ENCODE assay signal across 9 mouse cellular contexts in the genomic region with DNA sequence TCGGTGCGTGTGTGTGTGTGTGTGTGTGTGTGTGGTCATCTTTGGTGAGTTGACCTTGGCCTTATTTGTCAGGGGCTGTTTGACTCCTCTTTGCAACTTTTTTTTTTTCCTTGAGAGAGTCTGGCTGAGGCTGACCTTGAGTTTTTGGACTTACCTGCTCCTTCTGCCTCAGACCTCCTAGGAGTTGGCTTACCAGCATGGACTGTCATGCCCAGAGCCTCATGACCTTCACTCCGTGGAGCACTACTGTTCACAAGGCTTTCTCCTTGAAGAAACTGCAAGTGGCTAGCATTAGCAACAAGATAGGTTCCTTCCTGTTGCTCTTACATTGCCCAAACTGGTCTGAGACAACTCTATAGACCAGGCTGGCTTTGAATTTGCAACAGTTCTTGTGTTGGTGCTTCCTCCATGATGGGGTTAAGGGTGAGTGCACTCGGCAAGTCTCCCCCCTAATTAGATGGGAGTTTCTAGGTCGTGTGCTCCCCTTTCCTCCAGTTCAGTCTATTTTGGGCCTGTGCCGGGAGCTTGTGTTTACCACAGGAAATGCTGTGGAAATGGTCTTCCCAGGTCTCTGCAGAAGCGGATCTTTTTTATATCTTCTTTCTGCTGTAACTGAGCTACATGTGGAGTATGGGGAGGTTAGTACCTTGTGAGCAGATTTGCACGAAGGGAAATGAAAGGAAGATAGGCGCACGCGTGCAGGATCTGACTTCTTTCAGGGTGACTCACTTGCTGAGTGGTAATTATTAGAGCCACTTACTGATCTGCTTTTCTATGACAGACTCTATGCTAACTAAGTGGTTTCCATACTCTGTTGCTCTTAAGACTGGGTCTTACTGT. TPM values are rescaled to one million over a fixed set of nuclear protein-coding genes. Genes with fewer than 3 reads are reported as not detected.
DNase-seq lines count a peak whose midpoint lies in the region; ATAC-seq and TF ChIP-seq lines count a peak whose summit lies in the region.
"Had no signal": no experiment of that assay in that cellular context is flagged by ENCODE, and none has a peak within 500 bp of the region (broad histone marks: within the 10 kb centered on the region; RNA-seq: fewer than 3 reads in every experiment).

No protein-coding gene starts in this region.

- no peak for TF ChIP-seq CTCF in bone marrow, adult 2 months (IDR thresholded peaks at IDR 0.05; ENCODE audit: control insufficient read depth, insufficient read depth, low read length)
- TF ChIP-seq CTCF in kidney, adult 2 months (conservative IDR thresholded peaks at IDR 0.05; ENCODE audit: insufficient read depth, insufficient read length, low read depth, low read length), result no peak

- H3K36me3 ChIP-seq in limb, embryonic 15.5 days, result peaks cover 54% of the 10 kb centered on the region
- H3K36me3 ChIP-seq in limb, embryonic 10.5 days, result peaks cover 97% of the 10 kb centered on the region
- peaks cover 1% of the 10 kb centered on the region; the same call in 1 of the 2 replicates for H3K36me3 ChIP-seq in kidney, adult 2 months (ENCODE audit: control insufficient read depth, insufficient read depth, low read length)
- H3K36me3 ChIP-seq in neural tube, embryonic 15.5 days, result peaks cover 45% of the 10 kb centered on the region

- no peak for ATAC-seq in limb, embryonic 15.5 days (ENCODE audit: insufficient number of reproducible peaks, low FRiP score, low TSS enrichment, low read depth)
- ATAC-seq in neural tube, embryonic 15.5 days (ENCODE audit: low FRiP score), result no peak

- 0 out of 2 replicates have a peak overlapping the region, but pooled peaks have one; percentile 39 for H3K27ac ChIP-seq in limb, embryonic 15.5 days
- no peak overlapping the region; the same call in 1 of the 2 replicates for H3K27ac ChIP-seq in limb, embryonic 10.5 days
- H3K27ac ChIP-seq in bone marrow, adult 2 months (ENCODE audit: control insufficient read depth, insufficient read depth, low read depth, low read length, poor library complexity), result peak overlapping the region; percentile 27; the same call in 1 of the 2 replicates
- peak overlapping the region; percentile 79 for H3K27ac ChIP-seq in kidney, adult 2 months (ENCODE audit: insufficient read depth, low read depth, low read length)
- H3K27ac ChIP-seq in neural tube, embryonic 15.5 days (replicated peaks), result peak overlapping the region; percentile 72

- H3K9me3 ChIP-seq in limb, embryonic 15.5 days, result no peaks in the 10 kb centered on the region
- no peaks in the 10 kb centered on the region for H3K9me3 ChIP-seq in limb, embryonic 10.5 days (replicated peaks)
- H3K9me3 ChIP-seq in neural tube, embryonic 15.5 days (replicated peaks), result no peaks in the 10 kb centered on the region

- no peak overlapping the region for H3K9ac ChIP-seq in limb, embryonic 15.5 days
- no peak overlapping the region for H3K9ac ChIP-seq in neural tube, embryonic 15.5 days (replicated peaks)

- H3K4me2 ChIP-seq in limb, embryonic 15.5 days, result no peak overlapping the region
- no peak overlapping the region for H3K4me2 ChIP-seq in neural tube, embryonic 15.5 days

- peaks cover 3% of the 10 kb centered on the region; the same call in 1 of the 2 replicates for H3K4me1 ChIP-seq in limb, embryonic 15.5 days
- peaks cover 13% of the 10 kb centered on the region for H3K4me1 ChIP-seq in limb, embryonic 10.5 days
- H3K4me1 ChIP-seq in bone marrow, adult 2 months (ENCODE audit: control insufficient read depth, insufficient read depth, low read length), result peaks cover 2% of the 10 kb centered on the region
- H3K4me1 ChIP-seq in kidney, adult 2 months (ENCODE audit: control insufficient read depth, insufficient read depth, low read length), result peaks cover 25% of the 10 kb centered on the region
- peaks cover 19% of the 10 kb centered on the region for H3K4me1 ChIP-seq in neural tube, embryonic 15.5 days

- no peak for DNase-seq in limb, embryonic 10.5 days (ENCODE audit: low spot score)
- DNase-seq in kidney, adult 2 months, result peak; percentile 73
- DNase-seq in frontal cortex, postnatal 14 days (ENCODE audit: low spot score in 2 of 2), result no peak
- DNase-seq in embryo, embryonic 10 days (ENCODE audit: low spot score), result no peak
- no peak for DNase-seq in left cerebral cortex, adult 8-10 months (ENCODE audit: low spot score in 2 of 2)
- DNase-seq: right cerebral cortex, postnatal 4 days had no signal

- TF ChIP-seq POLR2A in bone marrow, adult 2 months (IDR thresholded peaks at IDR 0.05; ENCODE audit: borderline replicate concordance, control insufficient read depth, low read depth, low read length), result no peak
- TF ChIP-seq POLR2A in kidney, adult 2 months (IDR thresholded peaks at IDR 0.05; ENCODE audit: low read depth, low read length), result no peak

- H3K4me3 ChIP-seq in limb, embryonic 15.5 days, result no peak overlapping the region
- H3K4me3 ChIP-seq in limb, embryonic 10.5 days, result no peak overlapping the region
- H3K4me3 ChIP-seq in bone marrow, adult 2 months (replicated peaks; ENCODE audit: control insufficient read depth, low read depth, low read length), result no peak overlapping the region
- H3K4me3 ChIP-seq in kidney, adult 2 months (ENCODE audit: insufficient read depth, low read depth, low read length), result no peak overlapping the region
- H3K4me3 ChIP-seq in neural tube, embryonic 15.5 days (replicated peaks), result no peak overlapping the region

- WGBS in limb, embryonic 15.5 days, result 75% methylated on average over 11 of the region's 11 CpGs
- 85% methylated on average over 11 of the region's 11 CpGs for WGBS in limb, embryonic 10.5 days
- 32% methylated on average over 11 of the region's 11 CpGs for WGBS in bone marrow, adult 2 months
- 46% methylated on average over 11 of the region's 11 CpGs for WGBS in kidney, adult 2 months
- 87% methylated on average over 11 of the region's 11 CpGs for WGBS in neural tube, embryonic 15.5 days

- no peaks in the 10 kb centered on the region for H3K27me3 ChIP-seq in limb, embryonic 15.5 days
- no peaks in the 10 kb centered on the region for H3K27me3 ChIP-seq in limb, embryonic 10.5 days (ENCODE audit: low read depth, poor library complexity, severe bottlenecking)
- no peaks in the 10 kb centered on the region for H3K27me3 ChIP-seq in kidney, adult 2 months (replicated peaks; ENCODE audit: control insufficient read depth, insufficient read depth, low read length)
- no peaks in the 10 kb centered on the region for H3K27me3 ChIP-seq in neural tube, embryonic 15.5 days (replicated peaks)

RNA-seq across cellular contexts. Expression of gene Cnbd2, which starts 54.0 kb away (rescaled TPM):
- 3.8 and 3.9 TPM in 2 replicates for polyA plus RNA-seq in limb, embryonic 15.5 days (2015; fragmentation: Nextera tagmentation; extraction: Ambion mirVana)
- 2.6 TPM in 2 replicates for polyA plus RNA-seq in limb, embryonic 10.5 days (2016; fragmentation: Nextera tagmentation; extraction: Ambion mirVana)
- 2.6 and 5.4 TPM in 2 replicates for polyA plus RNA-seq in bone marrow, adult 2 months (2011; ENCODE audit: insufficient read depth, insufficient read length, low replicate concordance, missing spikeins)
- polyA plus RNA-seq in kidney, adult 2 months (2012; rRNA removed), result 2.5 and 2.8 TPM in 2 replicates
- polyA plus RNA-seq in neural tube, embryonic 15.5 days (2015; fragmentation: Nextera tagmentation; extraction: Ambion mirVana), result 8.1 and 9.2 TPM in 2 replicates
- total RNA-seq in left cerebral cortex, adult 8-10 months (2022), result 1 to 10 TPM; 4.5 to 8.3 (median 7.3) TPM

RNA-seq across cellular contexts. Expression of gene Scand1, which starts 54.4 kb away (rescaled TPM):
- 56.0 and 68.1 TPM in 2 replicates for polyA plus RNA-seq in limb, embryonic 15.5 days (2015; fragmentation: Nextera tagmentation; extraction: Ambion mirVana)
- polyA plus RNA-seq in limb, embryonic 10.5 days (2016; fragmentation: Nextera tagmentation; extraction: Ambion mirVana), result 53.3 and 61.0 TPM in 2 replicates
- polyA plus RNA-seq in bone marrow, adult 2 months (2011; ENCODE audit: insufficient read depth, insufficient read length, low replicate concordance, missing spikeins), result 61.6 and 84.9 TPM in 2 replicates
- polyA plus RNA-seq in kidney, adult 2 months (2012; rRNA removed), result 154 and 230 TPM in 2 replicates
- polyA plus RNA-seq in neural tube, embryonic 15.5 days (2015; fragmentation: Nextera tagmentation; extraction: Ambion mirVana), result 94.0 and 111 TPM in 2 replicates
- 10 to 100 TPM; 65.6 to 78.5 (median 72.1) TPM for total RNA-seq in left cerebral cortex, adult 8-10 months (2022)
